Mouse (Mus musculus) splenic B cell, adult 2 months (primary cell): ENCODE measurements around the gene Alpk1.
A peak's percentile ranks its signal among the peaks of the same experiment; 100 is the strongest.

Source experiments
- DNase-seq: peaks from one replicate; pipeline ENCODE4 v3.0.0-alpha.2; 2011; ENCODE audit warnings: low read depth, low spot score
- H3K27me3 ChIP-seq: 2 replicates; pipeline ENCODE4 v1.6.1; 2012; ENCODE audit warnings: mild to moderate bottlenecking, low read length, moderate library complexity, mixed read lengths; ENCODE audit not compliant: control insufficient read depth, poor library complexity, insufficient read depth, severe bottlenecking
- H3K36me3 ChIP-seq: 2 replicates; pipeline ENCODE4 v1.6.1; 2012; ENCODE audit warnings: mild to moderate bottlenecking, low read length, moderate library complexity, mixed read lengths; ENCODE audit not compliant: control insufficient read depth, poor library complexity, insufficient read depth, severe bottlenecking

The Alpk1 gene

GRCm38 (mm10) chr3:127769146-127769545 is 11.2 kb downstream of the Alpk1 start:
- Histone ChIP-seq H3K27me3 (no peaks in the 10 kb centered on the region), H3K36me3 (no peaks in the 10 kb centered on the region)
- DNase-seq, result no peak

- DNase-seq, result no peak
- Histone ChIP-seq H3K36me3 (no peaks in the 10 kb centered on the region), H3K27me3 (no peaks in the 10 kb centered on the region)
Measured at GRCm38 (mm10) chr3:127765971-127766370, 14.4 kb downstream of the Alpk1 start.

GRCm38 (mm10) chr3:127764541-127764940 is 15.8 kb downstream of the Alpk1 start:
- DNase-seq, result no peak
- no peaks in the 10 kb centered on the region for H3K27me3 ChIP-seq
- H3K36me3 ChIP-seq, result no peaks in the 10 kb centered on the region

GRCm38 (mm10) chr3:127763076-127763612 is 17.2 kb downstream of the Alpk1 start:
- no peaks in the 10 kb centered on the region for H3K27me3 ChIP-seq
- H3K36me3 ChIP-seq, result no peaks in the 10 kb centered on the region
- DNase-seq, result peak; percentile 94

- H3K36me3 ChIP-seq, result no peaks in the 10 kb centered on the region
- DNase-seq, result no peak
- no peaks in the 10 kb centered on the region for H3K27me3 ChIP-seq
Measured at GRCm38 (mm10) chr3:127762403-127762802, 17.9 kb downstream of the Alpk1 start.

GRCm38 (mm10) chr3:127759212-127759611 is 21.1 kb downstream of the Alpk1 start:
- peak; percentile 52 for DNase-seq
- Histone ChIP-seq H3K27me3 (no peaks in the 10 kb centered on the region), H3K36me3 (no peaks in the 10 kb centered on the region)

GRCm38 (mm10) chr3:127758806-127759205 is 21.5 kb downstream of the Alpk1 start:
- no peak for DNase-seq

GRCm38 (mm10) chr3:127757886-127758301 is 22.4 kb downstream of the Alpk1 start:
- no peaks in the 10 kb centered on the region for H3K36me3 ChIP-seq
- H3K27me3 ChIP-seq, result no peaks in the 10 kb centered on the region
- DNase-seq, result no peak

More at GRCm38 (mm10) chr3:127758806-127759205, 21.5 kb downstream of the Alpk1 start:
- Histone ChIP-seq H3K27me3 (no peaks in the 10 kb centered on the region), H3K36me3 (no peaks in the 10 kb centered on the region)

- no peak for DNase-seq
- H3K27me3 ChIP-seq, result no peaks in the 10 kb centered on the region
- H3K36me3 ChIP-seq, result no peaks in the 10 kb centered on the region
Measured at GRCm38 (mm10) chr3:127756458-127756857, 23.9 kb downstream of the Alpk1 start.

- Histone ChIP-seq H3K27me3 (no peaks in the 10 kb centered on the region), H3K36me3 (no peaks in the 10 kb centered on the region)
- DNase-seq, result no peak
Measured at GRCm38 (mm10) chr3:127749981-127750562, 30.3 kb downstream of the Alpk1 start.

GRCm38 (mm10) chr3:127749266-127749665 is 31.1 kb downstream of the Alpk1 start:
- H3K27me3 ChIP-seq, result no peaks in the 10 kb centered on the region
- H3K36me3 ChIP-seq, result no peaks in the 10 kb centered on the region
- DNase-seq, result no peak

- Histone ChIP-seq H3K27me3 (no peaks in the 10 kb centered on the region), H3K36me3 (no peaks in the 10 kb centered on the region)
- DNase-seq, result no peak
Measured at GRCm38 (mm10) chr3:127748644-127749043, 31.7 kb downstream of the Alpk1 start.

GRCm38 (mm10) chr3:127745911-127746640 is 34.3 kb downstream of the Alpk1 start:
- H3K27me3 ChIP-seq, result no peaks in the 10 kb centered on the region
- H3K36me3 ChIP-seq, result no peaks in the 10 kb centered on the region
- DNase-seq, result no peak

- no peak for DNase-seq
- H3K27me3 ChIP-seq, result no peaks in the 10 kb centered on the region
- no peaks in the 10 kb centered on the region for H3K36me3 ChIP-seq
Measured at GRCm38 (mm10) chr3:127745504-127745903, 34.8 kb downstream of the Alpk1 start.

- no peak for DNase-seq
- Histone ChIP-seq H3K36me3 (no peaks in the 10 kb centered on the region), H3K27me3 (no peaks in the 10 kb centered on the region)
Measured at GRCm38 (mm10) chr3:127743614-127744365, 36.5 kb downstream of the Alpk1 start.
